Mouse (Mus musculus): Measurements from ENCODE around the gene Ddit4. TPM values are rescaled to one million over a fixed set of nuclear protein-coding genes. Genes with fewer than 3 reads are reported as not detected.
A peak's percentile ranks its signal among the peaks of the same experiment; 100 is the strongest.

Ddit4 gene
- polyA plus RNA-seq, 1 experiment from 2014 or later = 5.2 TPM

- H3K36me3 ChIP-seq (replicated peaks; ENCODE audit: insufficient read depth, low read length) = peaks cover 6% of the 10 kb centered on the region
- H3K4me2 ChIP-seq (ENCODE audit: low read depth, low read length) = no peak overlapping the region
- peaks cover 48% of the 10 kb centered on the region for H3K4me1 ChIP-seq (ENCODE audit: insufficient read depth)
- no peaks in the 10 kb centered on the region for H3K27me3 ChIP-seq (ENCODE audit: insufficient read depth, low read length)
- H3K27ac ChIP-seq (ENCODE audit: low read depth) = no peak overlapping the region
- no peak overlapping the region for H3K4me3 ChIP-seq (ENCODE audit: low read depth, low read length)
- TF ChIP-seq EP300 (IDR thresholded peaks at IDR 0.05; ENCODE audit: low read depth) (no peak), CTCF (IDR thresholded peaks at IDR 0.05; ENCODE audit: low read depth) (no peak)
- ATAC-seq (no peak), DNase-seq (no peak)
- H3K9me3 ChIP-seq (ENCODE audit: low read length) = no peaks in the 10 kb centered on the region
- H3K9ac ChIP-seq (replicated peaks) = no peak overlapping the region
- WGBS (ENCODE audit: insufficient replicate concordance) = 56% methylated on average over 7 of the region's 7 CpGs
These were observed 48.5 kb downstream of the Ddit4 start for GRCm38 (mm10) chr10:59903170-59903569.

GRCm38 (mm10) chr10:59902606-59902990 is 49.0 kb downstream of the Ddit4 start:
- Histone ChIP-seq H3K4me2 (ENCODE audit: low read depth, low read length) (no peak overlapping the region), H3K4me1 (ENCODE audit: insufficient read depth) (peaks cover 48% of the 10 kb centered on the region), H3K9ac (replicated peaks) (no peak overlapping the region; the same call in 1 of the 2 replicates), H3K36me3 (replicated peaks; ENCODE audit: insufficient read depth, low read length) (peaks cover 11% of the 10 kb centered on the region), H3K27me3 (ENCODE audit: insufficient read depth, low read length) (no peaks in the 10 kb centered on the region), H3K4me3 (ENCODE audit: low read depth, low read length) (no peak overlapping the region), H3K27ac (ENCODE audit: low read depth) (no peak overlapping the region), H3K9me3 (ENCODE audit: low read length) (no peaks in the 10 kb centered on the region)
- ATAC-seq (no peak), DNase-seq (no peak)
- TF ChIP-seq EP300 (IDR thresholded peaks at IDR 0.05; ENCODE audit: low read depth) (no peak), CTCF (IDR thresholded peaks at IDR 0.05; ENCODE audit: low read depth) (no peak)
- WGBS (ENCODE audit: insufficient replicate concordance) = 77% methylated on average over 8 of the region's 8 CpGs

GRCm38 (mm10) chr10:59901986-59902605 is 49.5 kb downstream of the Ddit4 start:
- no peaks in the 10 kb centered on the region for H3K27me3 ChIP-seq (ENCODE audit: insufficient read depth, low read length)
- TF ChIP-seq CTCF (IDR thresholded peaks at IDR 0.05; ENCODE audit: low read depth) (no peak), EP300 (IDR thresholded peaks at IDR 0.05; ENCODE audit: low read depth) (no peak)
- H3K9me3 ChIP-seq (ENCODE audit: low read length) = no peaks in the 10 kb centered on the region
- H3K4me1 ChIP-seq (ENCODE audit: insufficient read depth) = peaks cover 44% of the 10 kb centered on the region
- H3K4me2 ChIP-seq (ENCODE audit: low read depth, low read length) = no peak overlapping the region
- H3K9ac ChIP-seq (replicated peaks) = no peak overlapping the region
- no peak overlapping the region for H3K27ac ChIP-seq (ENCODE audit: low read depth)
- peaks cover 16% of the 10 kb centered on the region for H3K36me3 ChIP-seq (replicated peaks; ENCODE audit: insufficient read depth, low read length)
- H3K4me3 ChIP-seq (ENCODE audit: low read depth, low read length) = no peak overlapping the region
- whole genome bisulfite sequencing (ENCODE audit: insufficient replicate concordance) = 75% methylated on average over 8 of the region's 8 CpGs
- DNase-seq (no peak), ATAC-seq (no peak)

GRCm38 (mm10) chr10:59901463-59901862 is 50.2 kb downstream of the Ddit4 start:
- Histone ChIP-seq H3K4me2 (ENCODE audit: low read depth, low read length) (no peak overlapping the region), H3K9me3 (ENCODE audit: low read length) (no peaks in the 10 kb centered on the region), H3K27ac (ENCODE audit: low read depth) (0 out of 2 replicates have a peak overlapping the region, but pooled peaks have one; percentile 40), H3K4me3 (ENCODE audit: low read depth, low read length) (no peak overlapping the region), H3K36me3 (replicated peaks; ENCODE audit: insufficient read depth, low read length) (peaks cover 22% of the 10 kb centered on the region), H3K27me3 (ENCODE audit: insufficient read depth, low read length) (no peaks in the 10 kb centered on the region), H3K4me1 (ENCODE audit: insufficient read depth) (peaks cover 42% of the 10 kb centered on the region), H3K9ac (replicated peaks) (no peak overlapping the region)
- WGBS (ENCODE audit: insufficient replicate concordance) = 78% methylated on average over 1 of the region's 1 CpGs
- TF ChIP-seq EP300 (IDR thresholded peaks at IDR 0.05; ENCODE audit: low read depth) (no peak), CTCF (IDR thresholded peaks at IDR 0.05; ENCODE audit: low read depth) (no peak)
- DNase-seq = no peak
- no peak for ATAC-seq

- Histone ChIP-seq H3K9ac (replicated peaks) (no peak overlapping the region), H3K4me3 (ENCODE audit: low read depth, low read length) (no peak overlapping the region), H3K4me1 (ENCODE audit: insufficient read depth) (peaks cover 42% of the 10 kb centered on the region), H3K4me2 (ENCODE audit: low read depth, low read length) (no peak overlapping the region), H3K9me3 (ENCODE audit: low read length) (no peaks in the 10 kb centered on the region), H3K36me3 (replicated peaks; ENCODE audit: insufficient read depth, low read length) (peaks cover 27% of the 10 kb centered on the region), H3K27me3 (ENCODE audit: insufficient read depth, low read length) (no peaks in the 10 kb centered on the region), H3K27ac (ENCODE audit: low read depth) (peak overlapping the region; percentile 94)
- DNase-seq (no peak), ATAC-seq (no peak)
- TF ChIP-seq CTCF (IDR thresholded peaks at IDR 0.05; ENCODE audit: low read depth) = no peak
- TF ChIP-seq EP300 (IDR thresholded peaks at IDR 0.05; ENCODE audit: low read depth) = no peak
- WGBS (ENCODE audit: insufficient replicate concordance) = 56% methylated on average over 4 of the region's 4 CpGs
These were observed 50.7 kb downstream of the Ddit4 start for GRCm38 (mm10) chr10:59900939-59901338.

GRCm38 (mm10) chr10:59900174-59900435 is 51.5 kb downstream of the Ddit4 start:
- Histone ChIP-seq H3K36me3 (replicated peaks; ENCODE audit: insufficient read depth, low read length) (peaks cover 36% of the 10 kb centered on the region), H3K9ac (replicated peaks) (peak overlapping the region; percentile 70), H3K4me3 (ENCODE audit: low read depth, low read length) (peak overlapping the region; percentile 14; the same call in 1 of the 2 replicates), H3K4me1 (ENCODE audit: insufficient read depth) (peaks cover 47% of the 10 kb centered on the region), H3K4me2 (ENCODE audit: low read depth, low read length) (peak overlapping the region; percentile 75), H3K27ac (ENCODE audit: low read depth) (peak overlapping the region; percentile 94), H3K27me3 (ENCODE audit: insufficient read depth, low read length) (no peaks in the 10 kb centered on the region), H3K9me3 (ENCODE audit: low read length) (no peaks in the 10 kb centered on the region)
- 43% methylated on average over 4 of the region's 4 CpGs for WGBS (ENCODE audit: insufficient replicate concordance)
- TF ChIP-seq CTCF (IDR thresholded peaks at IDR 0.05; ENCODE audit: low read depth) = no peak
- ATAC-seq (no peak), DNase-seq (no peak)

Other genes with a start within 250 kb of the Ddit4 start
- 24.8 and 26.4 TPM in 2 replicates for gene Micu1, start 249.4 kb downstream of the Ddit4 start, polyA plus RNA-seq (2015; fragmentation: Nextera tagmentation; extraction: Ambion mirVana)
- 15.5 and 17.0 TPM in 2 replicates for gene Dnajb12, start 72.3 kb downstream of the Ddit4 start, polyA plus RNA-seq (2015; fragmentation: Nextera tagmentation; extraction: Ambion mirVana)
- 14.1 and 14.7 TPM in 2 replicates for gene Ascc1, start 51.0 kb upstream of the Ddit4 start, polyA plus RNA-seq (2015; fragmentation: Nextera tagmentation; extraction: Ambion mirVana)
- 37.3 and 37.7 TPM in 2 replicates for gene Anapc16, start 51.3 kb upstream of the Ddit4 start, polyA plus RNA-seq (2015; fragmentation: Nextera tagmentation; extraction: Ambion mirVana)
- gene Spock2, start 154.4 kb upstream of the Ddit4 start, polyA plus RNA-seq (2015; fragmentation: Nextera tagmentation; extraction: Ambion mirVana) = 0.09 and 0.11 TPM in 2 replicates